Mouse (Mus musculus): ENCODE data around the gene Nup153.

GRCm38 (mm10) chr13:46633320-46634132 lies 94.2 kb downstream of the Nup153 start:
- TF ChIP-seq POLR2A (IDR thresholded peaks at IDR 0.05; ENCODE audit: extremely low read depth, insufficient read depth, low read length) (no peak), CTCF (IDR thresholded peaks at IDR 0.05; ENCODE audit: extremely low read depth, insufficient read depth, low read length) (no peak)

Measured in cortical plate, adult 2 months (tissue).